Mouse (Mus musculus) liver, embryonic 11.5 days (tissue): Measurements from ENCODE around the gene Accsl. TPM values are rescaled to one million over a fixed set of nuclear protein-coding genes. Genes with fewer than 3 reads are reported as not detected.
A peak's percentile ranks its signal among the peaks of the same experiment; 100 is the strongest.

Experiments
- ATAC-seq: fragments of 200-750 bp; cut with Nextera tagmentation; replicated peaks from 2 replicates; pipeline ENCODE4 v1.8.0; 2017; ENCODE audit warnings: moderate number of reproducible peaks, mild to moderate bottlenecking, moderate TSS enrichment, moderate library complexity; ENCODE audit not compliant: low FRiP score
- DNase-seq: peaks from one replicate; pipeline ENCODE4 v3.0.0-alpha.2; 2017; ENCODE audit warnings: low spot score
- H3K27ac ChIP-seq: fragments of 300-500 bp; sonication (generic); 2 replicates; pipeline ENCODE4 v1.5.1; 2014; ENCODE audit warnings: mild to moderate bottlenecking, low read depth, low read length, control low read depth
- H3K27me3 ChIP-seq: fragments of 300-500 bp; sonication (generic); replicated peaks from 2 replicates; pipeline ENCODE4 v1.6.1; 2014; ENCODE audit warnings: low read length, mixed read lengths; ENCODE audit not compliant: control insufficient read depth, insufficient read depth
- H3K36me3 ChIP-seq: fragments of 300-500 bp; sonication (generic); 2 replicates; pipeline ENCODE4 v1.6.1; 2014; ENCODE audit warnings: mild to moderate bottlenecking, low read length, moderate library complexity, mixed read lengths; ENCODE audit not compliant: control insufficient read depth, insufficient read depth
- H3K4me1 ChIP-seq: fragments of 300-500 bp; sonication (generic); replicated peaks from 2 replicates; pipeline ENCODE4 v1.6.1; 2014; ENCODE audit warnings: low read length, mixed read lengths; ENCODE audit not compliant: control insufficient read depth, insufficient read depth
- H3K4me2 ChIP-seq: fragments of 300-500 bp; sonication (generic); 2 replicates; pipeline ENCODE4 v1.6.1; 2014; ENCODE audit warnings: mild to moderate bottlenecking, control low read depth, moderate library complexity
- H3K4me3 ChIP-seq: fragments of 300-500 bp; sonication (generic); 2 replicates; pipeline ENCODE4 v1.5.1; 2014; ENCODE audit warnings: low read depth, low read length, control low read depth
- H3K9ac ChIP-seq: fragments of 300-500 bp; sonication (generic); 2 replicates; pipeline ENCODE4 v1.6.1; 2014; ENCODE audit warnings: low read depth, low read length, control low read depth
- H3K9me3 ChIP-seq: fragments of 300-500 bp; sonication (generic); 2 replicates; pipeline ENCODE4 v1.6.1; 2016; ENCODE audit warnings: low read length, inconsistent platforms, mixed read lengths; ENCODE audit not compliant: control insufficient read depth
- WGBS: fragments of 180-500 bp; shearing (Covaris S2); extraction: QIAGEN DNeasy Blood & Tissue Kit; methylation state at CpG from one replicate; pipeline ENCODE4 v1.1.7; 2014; 5-methylcytosine and 5-hydroxymethylcytosine counted together
- polyA plus RNA-seq: library from polyadenylated mRNA; unstranded; fragments of >200 nt; fragmentation: Nextera tagmentation; extraction: Ambion mirVana; gene quantifications from 2 replicates; pipeline ENCODE4 v1.2.1, GENCODE M21; 2014

Accsl gene
- polyA plus RNA-seq, 1 experiment from 2014 or later, result not detected

DNA sequence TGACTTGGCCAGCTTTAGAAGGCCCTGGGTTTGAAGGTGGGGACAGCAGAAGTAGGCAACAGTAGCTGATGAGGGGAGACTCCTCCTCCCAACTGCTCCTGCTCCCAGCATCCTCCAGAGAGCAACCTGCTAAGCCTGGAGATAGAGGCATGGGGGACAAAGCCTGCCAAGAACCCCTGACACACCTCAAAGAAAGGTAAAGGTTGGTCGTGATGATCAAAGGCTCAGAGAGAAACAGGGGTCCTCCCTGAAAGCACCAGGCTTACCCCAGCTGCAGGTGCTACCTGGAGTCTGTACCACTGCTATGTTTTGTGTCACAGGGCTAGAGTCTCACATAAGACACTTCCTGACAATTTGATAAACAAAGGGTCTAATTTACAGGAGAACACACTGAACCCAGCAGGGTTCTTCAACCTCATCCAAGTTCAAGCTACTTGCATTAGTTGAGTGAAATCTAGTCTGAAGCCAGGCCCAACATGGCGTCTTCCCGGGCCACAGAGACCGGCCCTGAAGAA lies 2.5 kb upstream of the Accsl start:
- Histone ChIP-seq H3K36me3 (no peaks in the 10 kb centered on the region), H3K27ac (no peak overlapping the region), H3K9ac (no peak overlapping the region), H3K4me1 (peaks cover 8% of the 10 kb centered on the region), H3K9me3 (no peaks in the 10 kb centered on the region), H3K4me2 (no peak overlapping the region), H3K27me3 (no peaks in the 10 kb centered on the region), H3K4me3 (no peak overlapping the region)
- no peak for DNase-seq
- ATAC-seq, result no peak
- whole genome bisulfite sequencing, result 82% methylated on average over 4 of the region's 4 CpGs

DNA sequence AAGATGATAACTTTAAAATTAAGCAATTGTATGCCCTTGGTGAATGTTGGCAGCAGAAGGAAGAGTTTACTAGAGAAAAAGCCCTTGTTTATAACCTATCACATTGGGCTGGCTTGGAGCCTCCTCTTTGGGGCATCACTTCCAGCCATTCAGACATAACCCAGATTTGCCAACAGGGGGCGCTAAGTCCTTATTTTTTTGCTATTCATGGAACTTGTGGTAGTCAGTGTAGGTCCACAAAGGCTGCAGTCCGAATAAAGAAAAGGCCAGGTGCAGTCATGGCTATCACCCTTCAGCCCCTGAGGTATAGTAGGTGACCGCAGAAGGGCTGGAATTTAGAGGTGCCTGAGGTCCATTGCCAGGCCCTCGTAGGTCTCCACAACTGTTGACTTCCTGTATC lies 1.9 kb upstream of the Accsl start:
- Histone ChIP-seq H3K27ac (no peak overlapping the region), H3K9me3 (no peaks in the 10 kb centered on the region), H3K9ac (no peak overlapping the region), H3K27me3 (no peaks in the 10 kb centered on the region), H3K36me3 (no peaks in the 10 kb centered on the region), H3K4me3 (no peak overlapping the region), H3K4me2 (no peak overlapping the region), H3K4me1 (peaks cover 8% of the 10 kb centered on the region)
- no peak for DNase-seq
- WGBS, result 44% methylated on average over 4 of the region's 4 CpGs
- ATAC-seq, result peak; percentile 29; the same call in 1 of the 2 replicates

DNA sequence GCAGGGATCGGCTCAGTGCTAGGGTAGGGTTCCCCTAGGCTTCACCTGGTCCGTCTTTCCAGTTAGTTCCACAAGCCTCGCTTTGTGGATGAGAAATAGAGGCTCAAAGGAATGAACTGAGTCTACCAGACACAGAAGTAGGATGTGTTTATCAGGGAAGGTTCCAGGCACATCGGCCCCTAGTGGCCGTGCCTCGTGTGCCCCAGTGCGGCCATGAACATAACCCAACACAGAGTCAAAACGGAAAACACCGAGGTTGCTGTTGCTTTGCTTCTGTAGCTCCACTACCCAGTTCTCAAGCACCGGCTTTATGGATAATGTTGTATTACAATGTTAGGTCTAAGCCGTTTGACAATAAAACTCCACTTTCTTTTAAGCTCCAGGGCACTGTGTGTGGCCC lies 391 bp downstream of the Accsl start:
- Histone ChIP-seq H3K4me3 (no peak overlapping the region), H3K9me3 (no peaks in the 10 kb centered on the region), H3K4me2 (no peak overlapping the region), H3K4me1 (peaks cover 3% of the 10 kb centered on the region), H3K36me3 (no peaks in the 10 kb centered on the region), H3K9ac (no peak overlapping the region), H3K27me3 (no peaks in the 10 kb centered on the region), H3K27ac (no peak overlapping the region)
- DNase-seq (no peak), ATAC-seq (no peak)
- WGBS, result 80% methylated on average over 11 of the region's 11 CpGs

DNA sequence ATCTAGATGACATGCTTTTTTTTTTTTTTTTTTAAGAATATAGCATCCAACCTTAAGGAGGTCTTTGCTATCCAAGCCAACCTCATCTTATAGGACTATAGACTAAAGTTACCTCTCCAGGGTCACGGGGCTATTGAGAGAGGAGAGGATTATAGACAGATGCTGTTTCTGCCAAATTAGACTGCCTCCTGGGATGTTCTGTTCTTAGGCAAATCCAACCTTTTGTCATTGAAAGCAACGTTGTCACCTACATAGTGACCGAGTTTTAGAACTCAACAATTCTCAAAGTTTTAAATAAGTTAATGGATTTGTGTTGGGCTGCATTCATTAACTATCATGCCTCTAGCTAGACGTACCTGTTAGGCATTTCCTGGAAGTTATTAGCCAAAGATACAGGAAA lies 5.7 kb downstream of the Accsl start:
- WGBS, result 74% methylated on average over 4 of the region's 4 CpGs
- no peaks in the 10 kb centered on the region for H3K36me3 ChIP-seq
- no peak for ATAC-seq

DNA sequence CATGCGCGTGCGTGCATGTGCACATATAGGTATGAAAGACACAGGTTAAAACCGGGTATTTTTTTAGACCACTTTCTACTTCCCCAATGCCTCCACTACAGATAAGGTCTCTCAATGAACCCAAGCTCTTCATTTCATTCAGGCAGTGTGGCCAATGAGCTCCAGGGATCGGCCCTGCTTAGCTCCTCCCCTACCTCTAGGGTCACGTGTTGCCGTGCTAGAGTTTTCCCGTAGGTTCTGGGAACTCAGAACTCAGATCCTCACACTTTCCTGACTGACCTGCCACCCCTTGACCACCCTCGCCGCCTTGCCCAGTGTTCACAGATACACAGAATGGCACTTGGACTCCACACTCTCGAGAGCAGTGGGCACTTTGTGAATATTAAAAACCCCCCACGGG lies 10.1 kb downstream of the Accsl start:
- 70% methylated on average over 12 of the region's 12 CpGs for WGBS
- H3K9me3 ChIP-seq, result no peaks in the 10 kb centered on the region
- no peak overlapping the region for H3K9ac ChIP-seq
- no peaks in the 10 kb centered on the region for H3K36me3 ChIP-seq
- no peak overlapping the region for H3K27ac ChIP-seq
- no peaks in the 10 kb centered on the region for H3K4me1 ChIP-seq
- no peak for DNase-seq
- no peak overlapping the region for H3K4me3 ChIP-seq
- no peaks in the 10 kb centered on the region; the same call in 1 of the 2 replicates for H3K27me3 ChIP-seq
- ATAC-seq, result no peak
- no peak overlapping the region for H3K4me2 ChIP-seq

More for the DNA sequence above, 5.7 kb downstream of the Accsl start:
- no peak for DNase-seq
- H3K9ac ChIP-seq, result no peak overlapping the region
- H3K4me2 ChIP-seq, result no peak overlapping the region
- no peaks in the 10 kb centered on the region for H3K4me1 ChIP-seq
- no peaks in the 10 kb centered on the region for H3K9me3 ChIP-seq
- H3K27me3 ChIP-seq, result no peaks in the 10 kb centered on the region; the same call in 1 of the 2 replicates
- no peak overlapping the region for H3K27ac ChIP-seq
- H3K4me3 ChIP-seq, result no peak overlapping the region

DNA sequence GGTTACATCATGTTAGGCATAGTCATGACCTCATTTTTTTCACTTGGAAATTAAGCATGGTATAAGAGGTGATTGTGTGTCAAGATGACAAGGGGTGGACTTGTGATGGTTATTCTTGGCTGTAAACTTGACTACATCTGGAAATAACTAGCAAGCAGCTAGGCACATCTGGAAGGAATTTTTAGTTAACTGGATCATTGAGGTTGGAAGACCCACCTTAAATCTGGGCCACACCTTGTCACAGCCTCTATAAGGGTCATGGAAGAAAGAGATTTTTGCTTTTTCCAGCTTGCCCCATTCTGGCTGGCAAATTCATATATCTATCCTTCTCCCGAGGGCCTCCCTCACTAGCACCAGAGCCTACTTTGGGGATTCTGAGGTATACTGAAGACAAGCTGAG lies 17.7 kb downstream of the Accsl start:
- no peak for DNase-seq
- H3K4me1 ChIP-seq, result peaks cover 8% of the 10 kb centered on the region
- no peaks in the 10 kb centered on the region for H3K27me3 ChIP-seq
- ATAC-seq, result no peak
- no peaks in the 10 kb centered on the region for H3K9me3 ChIP-seq
- no peak overlapping the region for H3K4me2 ChIP-seq
- no peak overlapping the region for H3K9ac ChIP-seq
- WGBS, result 70% methylated on average over 1 of the region's 1 CpGs
- H3K27ac ChIP-seq, result no peak overlapping the region
- no peaks in the 10 kb centered on the region for H3K36me3 ChIP-seq
- no peak overlapping the region for H3K4me3 ChIP-seq

DNA sequence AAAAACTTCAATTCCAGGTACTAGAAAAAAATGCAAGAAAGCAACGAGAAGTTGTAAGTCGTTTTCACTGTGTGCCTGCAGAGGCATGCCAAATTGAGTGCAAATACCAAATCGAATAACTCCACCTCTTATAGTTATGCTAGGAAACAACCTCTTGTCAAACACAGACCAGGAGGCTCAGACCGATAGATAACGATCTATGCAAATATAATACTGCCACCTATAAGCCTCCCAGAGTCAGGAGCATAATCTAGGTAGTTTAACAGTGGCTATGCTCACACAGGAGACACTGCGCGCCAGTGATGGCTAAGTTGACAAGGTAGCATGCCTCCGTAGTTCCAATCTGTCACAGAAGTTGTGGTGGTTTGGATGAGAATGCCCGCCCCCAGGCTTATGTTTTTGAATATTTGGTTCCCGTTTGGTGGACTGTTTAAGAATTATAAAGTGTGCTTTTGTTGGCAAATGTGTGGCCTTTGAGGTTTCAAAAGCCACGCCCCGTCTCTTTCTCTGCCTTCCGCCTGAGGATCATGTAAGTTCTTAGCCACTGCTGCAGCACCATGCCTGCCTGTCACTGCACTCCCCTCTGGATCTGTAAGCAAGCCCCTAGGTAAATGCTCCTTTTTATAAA lies 18.5 kb downstream of the Accsl start:
- Histone ChIP-seq H3K27me3 (no peaks in the 10 kb centered on the region), H3K4me2 (peak overlapping the region; percentile 76), H3K4me1 (peaks cover 8% of the 10 kb centered on the region), H3K9ac (no peak overlapping the region), H3K36me3 (no peaks in the 10 kb centered on the region), H3K9me3 (no peaks in the 10 kb centered on the region), H3K27ac (no peak overlapping the region), H3K4me3 (no peak overlapping the region)
- ATAC-seq, result no peak
- 39% methylated on average over 13 of the region's 13 CpGs for WGBS
- DNase-seq, result no peak

DNA sequence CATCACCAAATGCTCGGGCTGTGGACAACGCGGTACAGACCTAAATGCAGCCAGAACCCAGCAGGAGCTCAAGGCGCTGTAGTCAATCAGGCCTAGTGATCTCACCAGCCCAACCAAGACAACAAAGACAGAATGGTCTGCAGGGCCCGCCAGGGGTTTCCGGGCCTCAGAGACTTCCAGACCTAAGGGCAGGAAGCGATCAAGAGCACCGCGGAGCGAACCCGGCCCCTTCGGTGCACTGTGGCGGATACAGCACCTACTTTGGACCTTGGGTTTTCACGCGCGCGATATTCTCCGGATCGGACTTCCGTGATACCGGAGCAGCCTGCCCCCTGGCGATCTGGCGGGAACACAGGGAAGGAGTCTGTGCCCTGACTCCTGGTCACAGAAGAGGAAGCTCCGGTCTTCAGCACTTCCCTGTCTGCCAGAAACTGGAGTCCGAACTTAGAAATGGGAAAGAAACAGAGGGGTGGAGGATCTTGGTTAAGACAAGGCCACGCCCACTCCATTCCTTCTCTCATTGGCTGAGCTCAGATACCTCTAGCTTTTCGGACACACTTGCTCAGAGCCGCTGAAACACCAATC lies 19.4 kb downstream of the Accsl start, which contains the start of gene Accs:
Gene Accs (minus strand): TSS at position 439 of the 585 bp plus-strand sequence.
- Histone ChIP-seq H3K4me3 (peak within 1 kb of the TSS; percentile 65), H3K4me2 (peak within 1 kb of the TSS; percentile 76), H3K9me3 (no peaks in the 10 kb centered on the region), H3K4me1 (peaks cover 8% of the 10 kb centered on the region), H3K27me3 (no peaks in the 10 kb centered on the region), H3K27ac (peak within 1 kb of the TSS; percentile 67), H3K36me3 (peaks cover under 1% of the 10 kb centered on the region; the same call in 1 of the 2 replicates), H3K9ac (peak within 1 kb of the TSS; percentile 70)
- WGBS, result under 1% methylated on average over 28 of the region's 28 CpGs
- ATAC-seq (peak; percentile 81), DNase-seq (peak; percentile 80)

DNA sequence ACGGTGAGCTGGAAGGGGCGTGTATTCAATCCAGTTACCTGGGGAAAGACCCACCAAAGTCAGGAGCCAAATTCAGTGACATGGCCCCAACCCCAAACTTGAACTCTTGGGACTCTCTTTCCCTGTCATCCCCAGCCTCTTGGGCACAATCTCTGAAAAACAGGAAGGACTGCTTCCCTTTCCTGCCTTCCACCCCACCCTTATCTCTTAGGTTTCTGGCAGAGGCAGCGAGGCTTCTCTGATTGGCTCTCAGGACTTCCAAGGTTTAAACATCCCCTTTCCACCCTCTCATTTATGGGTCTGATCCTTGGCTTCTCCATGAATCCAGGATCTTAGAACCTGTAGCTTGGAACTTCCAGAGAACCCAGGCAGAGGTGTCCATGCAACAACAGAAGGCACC lies 27.6 kb downstream of the Accsl start:
- Histone ChIP-seq H3K4me1 (no peaks in the 10 kb centered on the region; the same call in 1 of the 2 replicates), H3K27ac (no peak overlapping the region), H3K4me3 (no peak overlapping the region), H3K4me2 (no peak overlapping the region), H3K9ac (no peak overlapping the region), H3K9me3 (no peaks in the 10 kb centered on the region), H3K36me3 (peaks cover 10% of the 10 kb centered on the region), H3K27me3 (no peaks in the 10 kb centered on the region)
- WGBS, result 79% methylated on average over 3 of the region's 3 CpGs
- ATAC-seq (no peak), DNase-seq (no peak)
